Comparison of ENCODE assay signal across 8 mouse cellular contexts in the genomic region with DNA sequence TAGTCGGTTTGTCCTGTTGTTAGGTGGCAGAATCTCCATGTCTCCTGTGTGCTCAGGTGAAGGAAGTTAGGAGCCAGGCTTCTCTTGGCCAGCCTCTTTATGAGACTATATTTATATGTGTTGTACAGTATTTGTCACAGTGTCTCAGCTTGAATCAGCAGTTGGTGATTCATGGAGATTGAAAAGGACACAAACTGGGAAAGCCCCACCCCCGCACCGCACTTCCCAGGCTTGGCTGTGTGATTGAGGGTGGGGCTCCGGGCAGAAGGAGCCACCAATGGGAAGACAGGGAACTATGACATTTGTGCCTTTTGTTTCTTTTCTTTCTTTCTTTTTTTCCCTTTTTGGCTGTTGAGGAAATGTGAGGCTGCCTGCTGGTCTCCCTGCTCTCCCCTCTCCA. TPM values are rescaled to one million over a fixed set of nuclear protein-coding genes. Genes with fewer than 3 reads are reported as not detected.
DNase-seq lines count a peak whose midpoint lies in the region; ATAC-seq lines count a peak whose summit lies in the region.

No protein-coding gene starts in this region.

- H3K9ac ChIP-seq in liver, embryonic 11.5 days (ENCODE audit: low read depth, low read length) = no peak overlapping the region
- H3K9ac ChIP-seq in forebrain, embryonic 12.5 days = peak overlapping the region; percentile 25
- H3K9ac ChIP-seq in neural tube, embryonic 13.5 days = peak overlapping the region; percentile 93

- peak overlapping the region; percentile 97; the same call in 1 of the 2 replicates for H3K4me2 ChIP-seq in liver, embryonic 11.5 days
- H3K4me2 ChIP-seq in forebrain, embryonic 12.5 days = peak overlapping the region; percentile 97
- H3K4me2 ChIP-seq in neural tube, embryonic 13.5 days = peak overlapping the region; percentile 90

- H3K9me3 ChIP-seq in liver, embryonic 11.5 days (ENCODE audit: control insufficient read depth, low read length) = no peaks in the 10 kb centered on the region
- no peaks in the 10 kb centered on the region for H3K9me3 ChIP-seq in forebrain, embryonic 12.5 days
- H3K9me3 ChIP-seq in neural tube, embryonic 13.5 days = no peaks in the 10 kb centered on the region

- WGBS in liver, embryonic 11.5 days = 54% methylated on average over 4 of the region's 4 CpGs
- WGBS in forebrain, embryonic 12.5 days = 21% methylated on average over 4 of the region's 4 CpGs
- WGBS in neural tube, embryonic 13.5 days = 9% methylated on average over 4 of the region's 4 CpGs

- no peak overlapping the region for H3K27ac ChIP-seq in liver, embryonic 11.5 days (ENCODE audit: low read depth, low read length)
- no peak overlapping the region for H3K27ac ChIP-seq in forebrain, embryonic 12.5 days
- peak overlapping the region; percentile 59 for H3K27ac ChIP-seq in neural tube, embryonic 13.5 days (replicated peaks)

- no peak for ATAC-seq in liver, embryonic 11.5 days (replicated peaks; ENCODE audit: low FRiP score)
- no peak for ATAC-seq in forebrain, embryonic 12.5 days (ENCODE audit: low FRiP score)
- no peak for ATAC-seq in neural tube, embryonic 13.5 days (ENCODE audit: low read depth)

- no peaks in the 10 kb centered on the region for H3K36me3 ChIP-seq in liver, embryonic 11.5 days (ENCODE audit: control insufficient read depth, insufficient read depth, low read length)
- H3K36me3 ChIP-seq in forebrain, embryonic 12.5 days (replicated peaks) = no peaks in the 10 kb centered on the region
- H3K36me3 ChIP-seq in neural tube, embryonic 13.5 days = no peaks in the 10 kb centered on the region

- H3K27me3 ChIP-seq in liver, embryonic 11.5 days (replicated peaks; ENCODE audit: control insufficient read depth, insufficient read depth, low read length) = no peaks in the 10 kb centered on the region
- peaks cover 15% of the 10 kb centered on the region for H3K27me3 ChIP-seq in forebrain, embryonic 12.5 days
- H3K27me3 ChIP-seq in neural tube, embryonic 13.5 days = no peaks in the 10 kb centered on the region

- no peak for DNase-seq in liver, embryonic 11.5 days (ENCODE audit: low spot score)
- DNase-seq in liver = no peak
- peak; percentile 56 to 63 for DNase-seq in heart, postnatal 14 days
- peak; percentile 72 to 81 for DNase-seq in left cerebral cortex, postnatal 14 days (ENCODE audit: low spot score in 2 of 2)
- no peak for DNase-seq in spleen, postnatal 10 days (ENCODE audit: low spot score in 2 of 2)
- no peak for DNase-seq in kidney, adult 8-10 months

- intact Hi-C loops in heart, postnatal 14 days (cut with DNase I) = no loop called here
- intact Hi-C loops in left cerebral cortex, postnatal 14 days (cut with DNase I) = loop anchor here (5.0 kb wide), 1 partner anchor 83 kb away; no protein-coding TSS in a partner anchor

- 0 out of 2 replicates have a peak overlapping the region, but pooled peaks have one; percentile 1 for H3K4me3 ChIP-seq in liver, embryonic 11.5 days (ENCODE audit: low read depth, low read length)
- 0 out of 2 replicates have a peak overlapping the region, but pooled peaks have one; percentile 11 for H3K4me3 ChIP-seq in forebrain, embryonic 12.5 days (replicated peaks)
- H3K4me3 ChIP-seq in neural tube, embryonic 13.5 days = peak overlapping the region; percentile 89

- peaks cover 34% of the 10 kb centered on the region for H3K4me1 ChIP-seq in liver, embryonic 11.5 days (replicated peaks; ENCODE audit: control insufficient read depth, insufficient read depth, low read length)
- peaks cover 55% of the 10 kb centered on the region for H3K4me1 ChIP-seq in forebrain, embryonic 12.5 days
- peaks cover 69% of the 10 kb centered on the region for H3K4me1 ChIP-seq in neural tube, embryonic 13.5 days (replicated peaks)

RNA-seq across cellular contexts. Expression of gene Igsf3, which starts 2.9 kb away (rescaled TPM):
- polyA plus RNA-seq in liver, embryonic 11.5 days (2014; fragmentation: Nextera tagmentation; extraction: Ambion mirVana) = 16.6 and 17.3 TPM in 2 replicates
- polyA plus RNA-seq in forebrain, embryonic 12.5 days (2016; fragmentation: Nextera tagmentation; extraction: Ambion mirVana) = 27.8 and 29.0 TPM in 2 replicates
- total RNA-seq in heart, postnatal 14 days (2021) = 10 to 100 TPM; 14.9 to 16.8 TPM
- total RNA-seq in left cerebral cortex, postnatal 14 days (2021) = 10 to 100 TPM; 26.5 to 28.2 TPM
- 76.9 and 80.0 TPM in 2 replicates for polyA plus RNA-seq in neural tube, embryonic 13.5 days (2015; fragmentation: Nextera tagmentation; extraction: Ambion mirVana)

Comparison
In these comparisons a context has a peak if more than half of its experiments do, and no peak if none do; other contexts are left out.
1. DNase-seq: peak in heart, postnatal 14 days (2 of 2) and left cerebral cortex, postnatal 14 days (2 of 2); none in liver, embryonic 11.5 days (single experiment), liver (single experiment), spleen, postnatal 10 days (0 of 2) and kidney, adult 8-10 months (0 of 2).
2. H3K4me3 ChIP-seq: peak in every context shown above with its lines; median percentile 89 in neural tube, embryonic 13.5 days; 11 in forebrain, embryonic 12.5 days; 1 in liver, embryonic 11.5 days.
3. Peak in every context shown above with its lines, with median percentiles within 50 percentile points of each other: H3K4me2 ChIP-seq.